Mouse (Mus musculus): ENCODE data around the gene Vwa1. TPM values are rescaled to one million over a fixed set of nuclear protein-coding genes. Genes with fewer than 3 reads are reported as not detected.
"Not testable (repeated sequence)": the region's sequence is repeated elsewhere in the genome, so short reads cannot be mapped to it uniquely, and the experiment has no call there.

Vwa1 gene
- polyA plus RNA-seq, 1 experiment from 2014 or later = 27.6 TPM

DNA sequence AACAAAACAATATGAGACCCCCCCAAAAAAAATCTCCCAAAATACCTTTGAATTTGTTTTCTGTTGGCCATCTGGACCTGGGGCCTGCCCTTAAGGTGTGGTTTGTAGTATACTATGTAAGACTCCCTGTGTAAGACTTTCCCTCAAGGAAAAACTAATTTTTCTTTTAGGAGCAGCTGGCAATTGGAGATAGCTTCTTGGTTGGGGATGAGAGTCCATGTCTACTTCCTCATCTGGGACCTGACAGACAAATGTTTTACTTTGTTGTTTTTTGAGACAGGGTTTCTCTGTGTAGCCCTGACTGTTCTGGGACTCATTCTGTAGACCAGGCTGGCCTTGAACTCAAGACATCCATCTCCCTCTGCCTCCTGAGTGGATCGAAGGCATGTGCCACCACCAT, 27.6 kb upstream of the Vwa1 start:
- H3K4me3 ChIP-seq (replicated peaks; ENCODE audit: low read length) = no peak overlapping the region
- no peaks in the 10 kb centered on the region for H3K9me3 ChIP-seq (ENCODE audit: control insufficient read depth, low read length)
- no peak overlapping the region for H3K4me2 ChIP-seq (replicated peaks)
- WGBS = 100% methylated on average over 1 of the region's 1 CpGs
- H3K36me3 ChIP-seq (replicated peaks; ENCODE audit: control insufficient read depth, insufficient read depth) = peaks cover 20% of the 10 kb centered on the region
- ATAC-seq (ENCODE audit: low FRiP score) (no peak), DNase-seq (ENCODE audit: low spot score) (no peak)
- H3K27ac ChIP-seq = no peak overlapping the region
- H3K27me3 ChIP-seq (ENCODE audit: control insufficient read depth, insufficient read depth, low read length) = no peaks in the 10 kb centered on the region
- H3K4me1 ChIP-seq (replicated peaks; ENCODE audit: control insufficient read depth, insufficient read depth, low read length) = peaks cover 11% of the 10 kb centered on the region
- no peak overlapping the region for H3K9ac ChIP-seq

DNA sequence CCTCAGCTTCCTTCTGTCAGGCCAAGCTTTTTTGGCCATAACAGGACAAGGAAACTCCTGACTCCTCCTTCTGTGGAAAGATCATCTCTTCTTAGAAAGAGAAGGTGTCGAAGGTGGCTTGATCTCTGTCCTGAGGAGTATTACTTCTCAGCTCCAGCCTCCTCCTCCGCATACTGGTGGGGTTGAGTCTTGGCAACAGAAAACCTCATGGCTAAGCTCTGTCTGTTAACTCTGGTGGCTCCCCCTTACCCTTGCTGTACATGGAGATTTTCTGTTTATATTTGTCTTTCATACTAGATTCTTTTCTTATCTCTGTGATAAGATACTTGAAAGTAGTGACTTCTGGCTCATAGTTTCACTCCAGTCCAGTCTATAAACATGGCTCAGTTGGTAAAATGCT, 19.2 kb upstream of the Vwa1 start:
- H3K9me3 ChIP-seq (ENCODE audit: control insufficient read depth, low read length) = no peaks in the 10 kb centered on the region
- no peak overlapping the region for H3K4me3 ChIP-seq (replicated peaks; ENCODE audit: low read length)
- DNase-seq (ENCODE audit: low spot score) (no peak), ATAC-seq (ENCODE audit: low FRiP score) (no peak)
- H3K27ac ChIP-seq = no peak overlapping the region
- no peak overlapping the region for H3K4me2 ChIP-seq (replicated peaks)
- H3K4me1 ChIP-seq (replicated peaks; ENCODE audit: control insufficient read depth, insufficient read depth, low read length) = no peaks in the 10 kb centered on the region
- H3K9ac ChIP-seq = no peak overlapping the region
- no peaks in the 10 kb centered on the region for H3K36me3 ChIP-seq (replicated peaks; ENCODE audit: control insufficient read depth, insufficient read depth)
- 87% methylated on average over 2 of the region's 2 CpGs for WGBS
- no peaks in the 10 kb centered on the region for H3K27me3 ChIP-seq (ENCODE audit: control insufficient read depth, insufficient read depth, low read length)

DNA sequence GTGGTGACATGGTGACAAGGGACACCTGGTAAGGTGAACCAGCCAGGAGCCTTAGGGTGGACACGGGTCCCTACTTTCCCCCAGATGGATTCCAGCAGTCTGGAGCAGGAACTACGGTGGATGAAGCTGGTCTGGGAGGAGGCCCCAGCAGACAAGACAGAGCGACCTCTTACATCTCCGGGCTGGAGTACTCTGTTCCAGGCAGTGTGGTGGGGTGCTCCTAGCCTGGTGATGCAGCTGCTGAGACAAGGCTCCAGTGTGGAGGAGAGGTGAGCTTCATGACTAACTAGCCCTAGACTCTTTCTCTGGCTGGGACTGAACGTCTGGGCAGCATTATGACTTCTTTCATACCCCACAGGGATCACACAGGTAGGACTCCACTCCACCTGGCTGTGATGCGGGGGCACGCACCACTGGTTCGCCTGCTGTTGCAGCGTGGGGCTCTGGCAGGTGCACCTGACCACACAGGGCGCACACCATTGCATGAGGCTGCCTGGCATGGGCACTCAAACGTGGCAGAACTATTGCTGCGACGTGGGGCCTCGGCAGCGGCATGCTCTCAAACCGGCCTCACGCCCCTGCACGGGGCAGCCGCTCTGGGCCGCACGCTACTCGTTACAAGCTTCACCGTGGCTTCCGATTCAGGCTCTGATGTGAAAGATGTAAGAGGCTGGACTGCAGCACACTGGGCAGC, 16.9 kb upstream of the Vwa1 start:
- WGBS = 74% methylated on average over 24 of the region's 24 CpGs
- H3K4me2 ChIP-seq (replicated peaks) = no peak overlapping the region
- no peaks in the 10 kb centered on the region for H3K9me3 ChIP-seq (ENCODE audit: control insufficient read depth, low read length)
- no peaks in the 10 kb centered on the region for H3K36me3 ChIP-seq (replicated peaks; ENCODE audit: control insufficient read depth, insufficient read depth)
- H3K27ac ChIP-seq = no peak overlapping the region
- no peaks in the 10 kb centered on the region for H3K4me1 ChIP-seq (replicated peaks; ENCODE audit: control insufficient read depth, insufficient read depth, low read length)
- no peak overlapping the region for H3K4me3 ChIP-seq (replicated peaks; ENCODE audit: low read length)
- no peak for ATAC-seq (ENCODE audit: low FRiP score)
- no peak overlapping the region for H3K9ac ChIP-seq
- DNase-seq (ENCODE audit: low spot score) = no peak
- no peaks in the 10 kb centered on the region for H3K27me3 ChIP-seq (ENCODE audit: control insufficient read depth, insufficient read depth, low read length)

DNA sequence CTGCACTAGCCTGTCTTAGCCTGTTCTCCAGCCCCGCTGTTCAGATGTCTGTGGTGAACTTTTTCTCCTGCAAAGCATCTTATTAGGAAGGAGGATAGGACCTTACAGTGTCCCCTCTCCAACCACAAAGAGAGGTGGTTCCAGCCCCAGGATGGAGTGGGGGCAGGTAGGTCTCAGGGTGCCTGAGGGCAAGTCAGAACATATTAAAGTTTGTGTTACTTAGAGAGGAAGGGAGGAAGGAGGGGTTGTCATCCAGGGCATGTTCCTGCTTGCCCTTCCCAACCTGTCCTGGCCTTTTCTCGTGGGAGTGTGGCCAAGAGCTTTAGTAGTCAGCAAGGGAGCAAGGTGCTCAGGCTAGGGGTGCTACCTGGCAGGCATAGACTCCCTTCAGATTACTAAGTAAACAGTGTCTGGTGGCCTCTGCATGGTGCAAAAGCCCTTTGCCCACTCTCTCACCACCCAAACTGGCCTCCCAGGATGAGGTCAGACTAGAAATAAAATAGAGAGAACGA, 16.2 kb upstream of the Vwa1 start:
- ATAC-seq (ENCODE audit: low FRiP score) (no peak), DNase-seq (ENCODE audit: low spot score) (no peak)
- Histone ChIP-seq H3K36me3 (replicated peaks; ENCODE audit: control insufficient read depth, insufficient read depth) (no peaks in the 10 kb centered on the region), H3K27me3 (ENCODE audit: control insufficient read depth, insufficient read depth, low read length) (no peaks in the 10 kb centered on the region), H3K4me2 (replicated peaks) (no peak overlapping the region), H3K27ac (no peak overlapping the region), H3K4me1 (replicated peaks; ENCODE audit: control insufficient read depth, insufficient read depth, low read length) (no peaks in the 10 kb centered on the region), H3K9me3 (ENCODE audit: control insufficient read depth, low read length) (no peaks in the 10 kb centered on the region), H3K9ac (no peak overlapping the region), H3K4me3 (replicated peaks; ENCODE audit: low read length) (no peak overlapping the region)
- WGBS = 83% methylated on average over 3 of the region's 3 CpGs

DNA sequence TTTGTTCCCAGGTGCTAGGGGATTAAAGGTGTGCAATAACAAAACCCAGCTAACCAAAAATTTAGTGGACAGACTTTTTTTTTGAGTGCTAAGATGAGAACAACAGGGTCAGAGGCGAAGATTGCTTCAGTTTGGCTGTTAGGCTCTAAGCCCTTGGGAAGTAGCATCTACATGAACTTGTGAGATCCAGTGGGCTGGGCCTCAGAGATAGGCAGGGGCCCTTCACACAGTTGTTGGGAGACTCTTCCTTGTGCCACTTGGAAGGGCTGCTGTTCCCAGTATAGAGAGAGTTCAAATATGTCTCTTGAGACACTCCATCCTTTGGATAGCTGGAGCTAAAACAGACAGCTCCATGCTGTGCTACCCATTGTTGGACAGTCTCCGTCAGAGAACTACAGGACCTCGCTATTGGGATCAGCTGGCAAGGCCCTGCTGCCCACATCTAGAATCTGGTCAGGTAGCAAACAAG, 15.6 kb upstream of the Vwa1 start, which contains the start of gene Ankrd65:
Ankrd65 (plus strand) TSS at position 419 of the 469 bp plus-strand sequence.
- H3K27me3 ChIP-seq (ENCODE audit: control insufficient read depth, insufficient read depth, low read length) = no peaks in the 10 kb centered on the region
- WGBS = 60% methylated on average over 3 of the region's 3 CpGs
- H3K4me3 ChIP-seq (replicated peaks; ENCODE audit: low read length) = no peak within 1 kb of the TSS
- H3K9ac ChIP-seq = no peak within 1 kb of the TSS
- H3K27ac ChIP-seq = no peak within 1 kb of the TSS
- no peaks in the 10 kb centered on the region for H3K9me3 ChIP-seq (ENCODE audit: control insufficient read depth, low read length)
- no peak for ATAC-seq (ENCODE audit: low FRiP score)
- H3K4me2 ChIP-seq (replicated peaks) = no peak within 1 kb of the TSS
- DNase-seq (ENCODE audit: low spot score) = no peak
- 0 out of 2 replicates have a peak, but pooled peaks cover 3% of the 10 kb centered on the region for H3K4me1 ChIP-seq (replicated peaks; ENCODE audit: control insufficient read depth, insufficient read depth, low read length)
- H3K36me3 ChIP-seq (replicated peaks; ENCODE audit: control insufficient read depth, insufficient read depth) = no peaks in the 10 kb centered on the region

DNA sequence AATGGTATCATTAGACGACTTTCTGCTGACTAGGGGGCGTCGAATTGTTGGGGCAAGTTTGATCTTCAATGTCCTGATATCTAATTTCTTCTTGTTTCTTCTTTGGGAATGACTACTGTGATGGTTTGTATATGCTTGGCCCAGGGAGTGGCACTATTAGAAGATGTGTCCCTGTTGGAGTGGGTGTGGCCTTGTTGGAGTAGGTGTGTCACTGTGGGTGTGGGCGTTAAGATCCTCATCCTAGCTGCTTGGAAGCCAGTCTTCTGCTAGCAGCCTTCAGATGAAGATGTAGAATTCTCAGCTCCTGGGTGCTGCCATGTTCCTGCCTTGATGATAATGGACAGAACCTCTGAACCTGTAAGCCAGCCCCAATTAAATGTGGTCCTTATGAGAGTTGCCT, 14.3 kb upstream of the Vwa1 start:
- ATAC-seq (ENCODE audit: low FRiP score); H3K27me3 ChIP-seq (ENCODE audit: control insufficient read depth, insufficient read depth, low read length); H3K9ac ChIP-seq; H3K36me3 ChIP-seq (replicated peaks; ENCODE audit: control insufficient read depth, insufficient read depth); H3K4me1 ChIP-seq (replicated peaks; ENCODE audit: control insufficient read depth, insufficient read depth, low read length); H3K27ac ChIP-seq; H3K4me2 ChIP-seq (replicated peaks); H3K4me3 ChIP-seq (replicated peaks; ENCODE audit: low read length); DNase-seq (ENCODE audit: low spot score); H3K9me3 ChIP-seq (ENCODE audit: control insufficient read depth, low read length): not testable (repeated sequence)
- WGBS = 82% methylated on average over 4 of the region's 4 CpGs

DNA sequence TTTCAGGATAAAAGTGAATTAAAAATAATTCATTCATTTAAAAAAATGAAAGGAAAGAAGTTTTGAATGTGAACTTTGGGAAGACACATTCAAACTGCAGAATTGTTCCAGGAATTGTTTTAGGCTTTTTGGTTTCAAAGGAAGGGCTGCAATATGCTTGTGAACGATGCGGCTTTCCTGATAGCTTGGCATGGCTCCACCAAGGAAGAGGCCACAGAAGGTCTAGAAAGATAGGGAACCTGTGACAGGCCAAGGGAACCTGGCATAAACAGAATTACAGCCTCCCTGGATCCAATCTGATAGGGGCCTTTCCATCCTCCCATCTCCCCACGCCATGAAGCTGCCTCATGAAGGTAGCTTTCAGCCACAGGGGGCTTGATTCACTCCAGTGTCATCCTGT, 13.8 kb upstream of the Vwa1 start:
- Histone ChIP-seq H3K27ac (no peak overlapping the region), H3K4me3 (replicated peaks; ENCODE audit: low read length) (no peak overlapping the region), H3K27me3 (ENCODE audit: control insufficient read depth, insufficient read depth, low read length) (no peaks in the 10 kb centered on the region), H3K9ac (no peak overlapping the region), H3K4me1 (replicated peaks; ENCODE audit: control insufficient read depth, insufficient read depth, low read length) (peaks cover 10% of the 10 kb centered on the region), H3K4me2 (replicated peaks) (no peak overlapping the region), H3K9me3 (ENCODE audit: control insufficient read depth, low read length) (no peaks in the 10 kb centered on the region), H3K36me3 (replicated peaks; ENCODE audit: control insufficient read depth, insufficient read depth) (no peaks in the 10 kb centered on the region)
- DNase-seq (ENCODE audit: low spot score) = no peak
- no peak for ATAC-seq (ENCODE audit: low FRiP score)
- 76% methylated on average over 3 of the region's 3 CpGs for WGBS

DNA sequence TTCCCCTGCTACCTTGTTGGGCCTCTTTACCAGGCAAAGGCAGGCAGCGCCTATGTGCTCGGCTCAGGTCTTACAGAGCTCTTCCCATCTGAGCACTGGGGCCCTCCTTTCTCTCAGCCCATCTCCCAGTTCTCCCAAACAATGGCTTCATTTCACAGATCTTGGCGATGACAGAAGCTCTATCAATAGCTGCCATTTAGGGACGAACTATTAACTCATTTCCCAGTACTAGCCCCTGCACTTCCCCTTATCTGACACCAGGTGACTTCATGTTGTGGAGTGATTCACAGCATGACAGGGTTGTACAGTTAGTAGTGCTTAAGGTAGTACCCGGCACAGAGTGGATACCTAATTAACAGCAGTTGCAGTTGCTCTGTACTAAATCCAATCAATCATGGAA, 11.3 kb upstream of the Vwa1 start, which contains the start of gene Tmem88b:
Tmem88b (minus strand) TSS at position 56 of the 400 bp plus-strand sequence.
- ATAC-seq (ENCODE audit: low FRiP score) (no peak), DNase-seq (ENCODE audit: low spot score) (no peak)
- Histone ChIP-seq H3K4me1 (replicated peaks; ENCODE audit: control insufficient read depth, insufficient read depth, low read length) (peaks cover 11% of the 10 kb centered on the region), H3K36me3 (replicated peaks; ENCODE audit: control insufficient read depth, insufficient read depth) (no peaks in the 10 kb centered on the region), H3K27ac (no peak within 1 kb of the TSS), H3K4me2 (replicated peaks) (peak within 1 kb of the TSS; percentile 61), H3K4me3 (replicated peaks; ENCODE audit: low read length) (peak within 1 kb of the TSS; percentile 56), H3K9ac (peak within 1 kb of the TSS; percentile 81), H3K27me3 (ENCODE audit: control insufficient read depth, insufficient read depth, low read length) (no peaks in the 10 kb centered on the region), H3K9me3 (ENCODE audit: control insufficient read depth, low read length) (no peaks in the 10 kb centered on the region)
- 62% methylated on average over 5 of the region's 5 CpGs for WGBS

DNA sequence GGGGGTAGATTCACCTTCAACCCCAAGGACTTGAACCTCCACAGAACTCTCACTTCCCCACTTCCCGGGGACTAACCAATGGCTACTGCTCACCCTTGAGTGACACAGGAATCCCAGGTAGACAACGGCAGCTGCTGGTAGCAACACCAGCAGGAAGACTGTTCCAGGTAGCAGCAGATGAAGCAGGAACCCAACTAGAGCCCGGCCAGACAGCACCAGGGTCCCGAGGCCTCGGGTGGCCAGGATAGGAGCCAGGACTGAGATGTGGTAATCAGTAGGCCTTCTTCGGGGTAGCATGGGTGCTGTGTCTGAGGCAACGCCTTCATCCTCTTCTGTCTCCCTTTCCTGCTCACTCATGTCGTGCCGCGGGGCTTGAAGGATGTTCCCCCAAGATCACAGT, 10.7 kb upstream of the Vwa1 start:
- Histone ChIP-seq H3K27ac (no peak overlapping the region), H3K4me1 (replicated peaks; ENCODE audit: control insufficient read depth, insufficient read depth, low read length) (peaks cover 11% of the 10 kb centered on the region), H3K4me2 (replicated peaks) (0 out of 2 replicates have a peak overlapping the region, but pooled peaks have one; percentile 10), H3K36me3 (replicated peaks; ENCODE audit: control insufficient read depth, insufficient read depth) (no peaks in the 10 kb centered on the region), H3K9me3 (ENCODE audit: control insufficient read depth, low read length) (no peaks in the 10 kb centered on the region), H3K4me3 (replicated peaks; ENCODE audit: low read length) (no peak overlapping the region), H3K9ac (no peak overlapping the region), H3K27me3 (ENCODE audit: control insufficient read depth, insufficient read depth, low read length) (no peaks in the 10 kb centered on the region)
- DNase-seq (ENCODE audit: low spot score) (no peak), ATAC-seq (ENCODE audit: low FRiP score) (no peak)
- WGBS = 88% methylated on average over 10 of the region's 10 CpGs

Measured in hindbrain, embryonic 14.5 days (tissue).